Mouse (Mus musculus): ENCODE data around the gene Stat5b.

GRCm38 (mm10) chr11:100855178-100855577 is 4.7 kb upstream of the Stat5b start:
- TF ChIP-seq CTCF (IDR thresholded peaks at IDR 0.05; ENCODE audit: borderline replicate concordance, control insufficient read depth, extremely low read depth, insufficient read depth, low read length, poor library complexity) (no peak), POLR2A (IDR thresholded peaks at IDR 0.05; ENCODE audit: control insufficient read depth, extremely low read depth, insufficient read depth, low read length, poor library complexity) (no peak)
